Mouse (Mus musculus) liver, embryonic 14.5 days (tissue): ENCODE measurements around the gene Ankmy2. TPM values are rescaled to one million over a fixed set of nuclear protein-coding genes. Genes with fewer than 3 reads are reported as not detected.

ENCODE experiments used
- ATAC-seq: fragments of 200-750 bp; cut with Nextera tagmentation; 2 replicates; pipeline ENCODE4 v1.8.0; 2017; ENCODE audit warnings: moderate number of reproducible peaks, mild to moderate bottlenecking, moderate library complexity; ENCODE audit not compliant: insufficient read depth
- DNase-seq, 3 experiments: peaks; one replicate each; pipeline ENCODE4 v3.0.0-alpha.2; 2012 to 2013; ENCODE audit warnings: low read depth in 3 of 3, low spot score in 3 of 3
- H3K27ac ChIP-seq: fragments of 300-500 bp; sonication (generic); 2 replicates; pipeline ENCODE4 v1.5.1; 2014; ENCODE audit warnings: moderate library complexity, mild to moderate bottlenecking, control low read depth, inconsistent platforms
- H3K27me3 ChIP-seq: fragments of 300-500 bp; sonication (generic); 2 replicates; pipeline ENCODE4 v1.6.1; 2014; ENCODE audit warnings: mild to moderate bottlenecking, low read length, moderate library complexity; ENCODE audit not compliant: control insufficient read depth, insufficient read depth
- H3K36me3 ChIP-seq: fragments of 300-500 bp; sonication (generic); replicated peaks from 2 replicates; pipeline ENCODE4 v1.6.1; 2014; ENCODE audit warnings: low read depth; ENCODE audit not compliant: control insufficient read depth, insufficient read depth
- H3K4me1 ChIP-seq, 2 experiments: fragments of 200-500 bp in 1 of 2; fragments of 300-500 bp in 1 of 2; sonication (generic) in 1 of 2; replicated peaks; 2 replicates each; pipeline ENCODE4 v1.6.1; 2012 to 2014; ENCODE audit warnings: antibody characterized with exemption in 1 of 2, inconsistent platforms in 1 of 2, low read length in 1 of 2; ENCODE audit not compliant: control insufficient read depth in 2 of 2, insufficient read depth in 2 of 2
- H3K4me2 ChIP-seq: fragments of 300-500 bp; sonication (generic); 2 replicates; pipeline ENCODE4 v1.6.1; 2014; ENCODE audit warnings: low read depth, mild to moderate bottlenecking, control low read depth, moderate library complexity
- H3K4me3 ChIP-seq, 2 experiments: fragments of 200-500 bp in 1 of 2; fragments of 300-500 bp in 1 of 2; sonication (generic) in 1 of 2; 2 replicates each; pipeline ENCODE4 v1.5.1; 2012 to 2014; ENCODE audit warnings: low read depth in 2 of 2, low read length in 2 of 2, mild to moderate bottlenecking in 2 of 2, control low read depth in 1 of 2, inconsistent platforms in 1 of 2, moderate library complexity in 1 of 2; ENCODE audit not compliant: insufficient read depth in 1 of 2
- H3K9ac ChIP-seq: fragments of 300-500 bp; sonication (generic); replicated peaks from 2 replicates; pipeline ENCODE4 v1.6.1; 2014; ENCODE audit warnings: mild to moderate bottlenecking, control low read depth, moderate library complexity
- H3K9me3 ChIP-seq: fragments of 300-500 bp; sonication (generic); 2 replicates; pipeline ENCODE4 v1.6.1; 2016; ENCODE audit warnings: low read length, mixed read lengths; ENCODE audit not compliant: control insufficient read depth
- CTCF ChIP-seq: IDR thresholded peaks from 2 replicates; pipeline ENCODE4 v1.5.1; 2016; ENCODE audit warnings: antibody characterized with exemption, low read depth, control low read depth
- EP300 ChIP-seq: IDR thresholded peaks from 2 replicates; pipeline ENCODE4 v1.6.1; 2016; ENCODE audit warnings: antibody characterized with exemption, low read depth
- WGBS: fragments of 180-500 bp; shearing (Covaris S2); extraction: QIAGEN DNeasy Blood & Tissue Kit; methylation state at CpG from one replicate; pipeline ENCODE4 v1.1.7; 2014; ENCODE audit not compliant: insufficient replicate concordance; 5-methylcytosine and 5-hydroxymethylcytosine counted together
- polyA plus RNA-seq, 2 experiments: library from polyadenylated mRNA; depleted of rRNA in 1 of 2; stranded (reverse) in 1 of 2; unstranded in 1 of 2; fragments of >200 nt; fragmentation: Nextera tagmentation in 1 of 2; extraction: Ambion mirVana in 1 of 2; gene quantifications; 2 replicates each; pipeline versions ENCODE4 v1.2.1 to v1.2.3; 2012 to 2014

Gene Ankmy2
- polyA plus RNA-seq, 2 experiments = 4.4 to 8.0 TPM

DNA sequence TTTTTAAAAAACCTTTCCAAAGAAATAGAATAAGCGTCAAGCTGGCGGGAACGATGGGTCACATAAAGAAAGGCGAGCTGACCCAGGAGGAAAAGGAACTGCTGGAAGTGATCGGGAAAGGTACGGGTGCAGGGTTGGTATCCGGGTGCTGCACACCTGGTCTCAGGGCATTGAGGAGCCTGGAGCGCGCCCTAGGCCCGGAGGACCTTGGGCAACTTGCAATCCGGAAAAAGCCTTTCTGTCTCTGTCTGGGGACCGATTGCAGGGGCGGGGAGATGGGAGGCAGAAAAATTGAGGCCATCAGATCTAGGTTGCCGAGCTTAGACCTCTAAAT, 357 bp downstream of the Ankmy2 start:
- peak overlapping the region; percentile 86 for H3K4me2 ChIP-seq
- WGBS = under 1% methylated on average over 14 of the region's 14 CpGs
- no peaks in the 10 kb centered on the region for H3K36me3 ChIP-seq
- DNase-seq = peak in 1 of 3 experiments; percentile 12
- peak overlapping the region; percentile 75 for H3K9ac ChIP-seq
- no peaks in the 10 kb centered on the region for H3K27me3 ChIP-seq
- peak overlapping the region; percentile 53 for H3K27ac ChIP-seq
- no peaks in the 10 kb centered on the region for H3K9me3 ChIP-seq
- TF ChIP-seq EP300 (no peak), CTCF (no peak)
- H3K4me3 ChIP-seq = peak overlapping the region; percentile 72 to 82
- ATAC-seq = peak; percentile 26
- peaks cover 3 to 18% of the 10 kb centered on the region in 2 experiments; a peak in 3 of 4 replicates for H3K4me1 ChIP-seq

DNA sequence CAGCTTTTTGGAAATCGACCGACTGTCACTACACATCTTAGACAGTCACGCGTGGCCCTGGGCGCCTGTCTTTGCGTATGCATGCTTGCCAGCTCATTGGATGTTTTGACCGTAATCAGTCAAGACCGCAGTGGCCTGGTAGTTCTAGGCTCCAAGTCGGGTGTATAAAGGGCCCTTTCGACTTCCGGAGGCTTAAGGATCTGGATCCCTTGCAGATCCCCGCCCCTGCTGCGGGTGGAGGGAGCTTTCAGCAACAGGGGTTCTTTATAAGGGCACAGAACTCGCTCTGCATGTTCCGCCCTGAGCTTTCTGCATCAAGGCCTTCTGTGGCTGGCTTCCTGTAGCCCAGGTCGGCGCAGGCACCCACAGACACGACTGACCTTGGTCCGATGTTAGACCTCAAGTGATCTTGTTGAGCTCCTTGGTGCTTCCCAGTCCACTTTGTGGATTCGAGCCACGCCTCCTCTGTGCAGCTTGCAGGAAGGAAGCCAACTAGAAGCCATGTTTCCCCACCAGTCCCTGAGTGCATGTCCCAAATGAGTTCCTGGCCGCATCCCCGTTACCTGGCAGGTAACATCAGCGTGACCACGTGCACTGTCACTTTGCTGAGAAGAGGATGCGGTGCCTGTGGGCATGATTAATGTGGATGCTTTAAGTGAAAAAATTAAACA, 859 bp downstream of the Ankmy2 start, which contains the start of gene Bzw2:
TSS of gene Bzw2 (minus strand) at position 443 of the 671 bp plus-strand sequence.
- H3K9ac ChIP-seq = peak within 1 kb of the TSS; percentile 75
- H3K27me3 ChIP-seq = no peaks in the 10 kb centered on the region
- DNase-seq (peak; percentile 43 to 54 (median 53)), ATAC-seq (peak; percentile 19)
- peak within 1 kb of the TSS; percentile 53 for H3K27ac ChIP-seq
- H3K36me3 ChIP-seq = no peaks in the 10 kb centered on the region
- H3K4me3 ChIP-seq = peak within 1 kb of the TSS; percentile 72 to 82
- peak within 1 kb of the TSS; percentile 86 for H3K4me2 ChIP-seq
- H3K4me1 ChIP-seq = peaks cover 3 to 18% of the 10 kb centered on the region in 2 experiments; a peak in 3 of 4 replicates
- TF ChIP-seq CTCF (no peak), EP300 (no peak)
- 4% methylated on average over 26 of the region's 26 CpGs for WGBS
- H3K9me3 ChIP-seq = no peaks in the 10 kb centered on the region

DNA sequence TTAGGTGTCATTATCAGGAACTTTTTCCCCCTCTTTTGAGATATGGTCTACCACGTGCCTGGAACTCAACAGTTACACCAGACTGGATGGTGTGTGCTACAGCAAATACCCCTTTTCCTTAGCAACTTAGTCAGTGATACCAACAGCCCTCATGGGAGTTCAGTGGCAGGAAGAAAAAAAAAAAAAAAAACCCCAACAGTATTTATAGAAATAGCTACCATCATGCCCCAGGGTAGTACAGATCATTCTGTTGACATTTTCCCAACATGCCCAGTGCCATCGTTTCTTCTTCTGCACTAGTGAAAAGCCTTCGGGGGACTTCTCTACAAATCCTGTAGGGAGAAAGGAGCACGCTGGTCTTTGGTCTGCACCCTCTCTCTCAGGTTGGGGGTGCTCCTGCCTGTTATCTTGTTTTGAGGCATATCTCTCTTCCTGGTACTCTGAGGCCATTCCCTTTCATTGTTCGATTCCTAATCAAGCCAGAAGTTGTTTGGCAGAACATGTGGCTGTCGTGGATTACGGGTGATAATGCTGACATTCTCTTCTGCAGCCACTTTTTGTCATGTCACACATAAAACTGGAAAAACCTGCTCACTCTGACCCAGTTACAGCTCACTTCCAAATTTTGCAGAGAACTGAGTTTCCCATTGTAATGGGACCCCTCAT, 7.3 kb downstream of the Ankmy2 start:
- Histone ChIP-seq H3K36me3 (no peaks in the 10 kb centered on the region), H3K4me1 (peaks cover 3 to 16% of the 10 kb centered on the region in 2 experiments; a peak in 3 of 4 replicates), H3K27me3 (no peaks in the 10 kb centered on the region), H3K4me3 (no peak overlapping the region), H3K27ac (no peak overlapping the region), H3K4me2 (no peak overlapping the region), H3K9me3 (no peaks in the 10 kb centered on the region), H3K9ac (no peak overlapping the region)
- DNase-seq = no peak
- 17% methylated on average over 7 of the region's 7 CpGs for WGBS
- TF ChIP-seq CTCF = no peak
- no peak for TF ChIP-seq EP300
- ATAC-seq = peak; percentile 65; the same call in 1 of the 2 replicates

DNA sequence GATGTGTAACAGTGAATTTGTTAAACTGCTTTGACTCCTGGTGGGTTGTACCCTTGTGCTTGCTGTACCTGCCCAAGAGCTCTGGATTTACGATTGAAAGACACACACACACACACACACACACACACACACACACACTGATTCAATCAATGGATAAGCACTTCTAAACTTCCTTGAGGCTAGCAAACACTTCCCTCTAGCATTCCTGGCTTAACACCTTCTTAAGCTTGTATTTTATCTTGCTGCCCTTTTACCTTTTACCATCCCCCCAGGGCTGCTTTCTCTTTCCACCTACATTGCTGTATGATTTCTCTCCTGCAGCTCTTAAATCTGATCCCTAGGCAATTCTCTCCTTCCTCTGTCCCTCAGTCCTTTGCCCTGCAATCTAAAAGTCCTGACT, 8.4 kb downstream of the Ankmy2 start:
- no peak overlapping the region for H3K4me3 ChIP-seq
- no peak for DNase-seq
- no peak overlapping the region for H3K9ac ChIP-seq
- TF ChIP-seq EP300 = no peak
- TF ChIP-seq CTCF = no peak
- peaks cover 3 to 16% of the 10 kb centered on the region in 2 experiments; a peak in 3 of 4 replicates for H3K4me1 ChIP-seq
- H3K27ac ChIP-seq = no peak overlapping the region
- no peaks in the 10 kb centered on the region for H3K27me3 ChIP-seq
- H3K4me2 ChIP-seq = no peak overlapping the region
- H3K36me3 ChIP-seq = no peaks in the 10 kb centered on the region
- ATAC-seq = no peak
- WGBS = 50% methylated on average over 1 of the region's 1 CpGs
- H3K9me3 ChIP-seq = no peaks in the 10 kb centered on the region

DNA sequence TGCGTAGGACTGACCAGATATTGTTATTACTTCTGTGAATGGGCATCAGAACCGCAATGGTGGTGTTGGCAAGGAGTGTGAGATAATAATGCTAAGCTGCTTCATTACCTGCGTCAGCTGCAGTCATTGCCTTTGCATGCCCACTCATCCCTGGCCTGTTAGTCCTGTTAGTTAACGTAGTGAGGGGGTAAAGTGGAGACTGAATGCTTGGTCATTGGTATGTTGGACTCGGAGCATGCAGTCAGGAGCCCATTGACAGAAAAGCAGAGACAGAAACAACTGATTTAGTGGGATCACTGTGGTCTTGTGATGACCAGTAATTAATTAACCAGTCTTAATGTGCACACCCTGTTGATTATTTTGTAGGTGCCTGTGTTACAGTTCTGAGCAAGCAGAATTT, 20.3 kb downstream of the Ankmy2 start:
- Histone ChIP-seq H3K9ac (no peak overlapping the region), H3K36me3 (no peaks in the 10 kb centered on the region), H3K27ac (no peak overlapping the region), H3K4me2 (no peak overlapping the region), H3K9me3 (no peaks in the 10 kb centered on the region), H3K27me3 (no peaks in the 10 kb centered on the region), H3K4me3 (no peak overlapping the region), H3K4me1 (no peaks in the 10 kb centered on the region)
- ATAC-seq (no peak), DNase-seq (no peak)
- 79% methylated on average over 5 of the region's 5 CpGs for WGBS
- TF ChIP-seq CTCF = no peak
- no peak for TF ChIP-seq EP300
